Mouse (Mus musculus): ENCODE measurements at regions not wholly inside any gene's neighbourhood (a gene's known extent, or its start where the extent isn't known, plus 50 kb on each side); places are given as distances from the start of the nearest gene placed in this dataset.

DNA sequence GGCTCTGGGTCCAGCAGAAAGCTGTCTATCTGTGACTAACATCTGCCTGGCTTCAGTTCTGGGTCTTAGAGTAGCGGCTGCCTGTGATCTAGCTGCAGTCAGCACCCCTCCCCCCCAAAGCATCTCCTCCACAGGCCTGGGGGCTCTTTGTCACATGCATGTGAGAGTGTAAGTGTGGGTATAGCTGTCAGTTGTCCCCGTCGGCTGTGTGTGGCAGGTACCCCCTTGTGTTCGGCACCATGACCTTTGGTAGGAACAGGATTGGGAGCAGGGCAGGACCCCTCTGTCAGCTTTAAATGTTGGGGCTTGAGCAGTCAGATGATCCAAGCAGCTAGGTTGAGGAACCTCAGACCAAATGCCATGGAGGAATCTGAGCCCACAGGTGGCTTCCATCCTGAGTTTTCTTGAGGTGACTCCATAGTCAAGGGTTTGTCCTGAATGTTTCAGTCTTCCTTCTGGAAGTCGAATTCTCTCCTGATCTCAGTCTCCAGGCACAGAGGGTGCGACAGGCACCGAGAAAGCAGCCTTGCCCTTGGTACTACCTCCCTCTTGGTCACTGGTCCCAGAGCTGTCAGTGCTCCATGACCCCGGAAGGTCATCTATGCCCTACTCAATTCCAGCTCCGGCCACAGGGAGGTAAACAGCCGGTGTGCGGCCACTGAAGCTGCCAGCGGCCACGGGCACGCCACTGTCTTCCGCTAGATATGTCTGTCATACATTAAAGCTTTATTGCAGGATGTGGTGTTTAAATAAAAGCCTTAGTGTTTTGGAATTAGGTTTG, 55.9 kb upstream of the Gata5 start:
- ATAC-seq (replicated peaks; ENCODE audit: low FRiP score, low TSS enrichment, poor library complexity, severe bottlenecking), result no peak

DNA sequence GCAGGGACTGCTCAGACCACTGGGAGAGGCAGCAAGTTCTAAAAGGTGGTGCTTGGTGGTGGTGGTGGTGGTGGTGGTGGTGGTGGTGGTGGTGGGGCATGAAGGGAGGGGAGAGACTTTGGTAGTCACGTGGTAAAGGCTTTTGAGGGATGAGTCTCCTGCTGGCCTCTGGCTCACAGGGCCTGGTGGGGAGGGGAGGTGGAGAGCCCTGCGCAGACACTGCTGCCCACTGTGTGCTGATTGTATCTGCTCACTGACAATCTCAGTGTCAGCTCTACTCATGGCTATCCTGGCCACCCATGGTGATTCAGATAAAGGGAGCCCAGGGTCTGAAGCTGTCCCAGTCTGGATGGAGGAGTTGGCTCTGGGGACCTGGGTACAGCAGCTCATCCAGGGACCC, 55.0 kb upstream of the Gata5 start:
- ATAC-seq (replicated peaks; ENCODE audit: low FRiP score, low TSS enrichment, poor library complexity, severe bottlenecking), result no peak

DNA sequence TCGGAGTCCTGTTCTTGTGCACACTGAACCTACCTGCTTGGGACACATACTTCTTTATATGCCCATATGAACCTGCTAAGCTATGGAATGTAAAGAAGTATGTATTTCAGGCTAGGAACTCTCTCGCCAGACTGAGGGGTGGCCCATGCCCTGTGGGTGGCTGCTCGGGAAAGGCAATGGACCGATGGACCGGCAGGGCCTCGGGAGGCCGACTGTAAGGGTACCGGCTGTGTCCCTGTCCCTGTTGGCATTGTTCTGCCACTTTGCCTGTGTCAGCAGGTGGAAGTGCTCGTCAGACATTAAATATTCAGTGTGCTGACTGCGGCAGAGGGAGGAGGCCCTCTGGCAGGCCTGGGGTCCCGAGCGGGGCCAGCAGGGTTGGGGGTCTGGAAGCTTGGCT, 54.5 kb upstream of the Gata5 start:
- ATAC-seq (replicated peaks; ENCODE audit: low FRiP score, low TSS enrichment, poor library complexity, severe bottlenecking), result no peak

DNA sequence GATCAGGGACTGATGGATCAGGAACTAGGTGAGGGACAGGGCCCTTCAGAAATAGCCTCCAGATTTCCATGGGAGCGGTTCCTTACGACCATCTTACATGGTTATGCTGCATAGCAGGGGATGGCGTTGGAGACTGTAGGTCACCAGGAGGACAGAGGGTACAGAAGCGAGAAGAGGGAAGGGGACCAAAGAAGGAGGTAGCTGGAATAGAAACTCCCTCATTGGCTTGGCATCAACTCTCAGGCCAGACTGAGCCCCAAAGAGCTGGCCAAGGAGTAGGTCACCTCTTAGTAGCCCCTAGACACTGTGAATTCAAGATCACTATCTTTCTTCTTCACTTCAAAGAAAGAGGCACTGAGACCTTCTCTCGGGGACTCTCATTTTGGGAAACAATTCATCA, 53.6 kb upstream of the Gata5 start:
- ATAC-seq (replicated peaks; ENCODE audit: low FRiP score, low TSS enrichment, poor library complexity, severe bottlenecking), result no peak

DNA sequence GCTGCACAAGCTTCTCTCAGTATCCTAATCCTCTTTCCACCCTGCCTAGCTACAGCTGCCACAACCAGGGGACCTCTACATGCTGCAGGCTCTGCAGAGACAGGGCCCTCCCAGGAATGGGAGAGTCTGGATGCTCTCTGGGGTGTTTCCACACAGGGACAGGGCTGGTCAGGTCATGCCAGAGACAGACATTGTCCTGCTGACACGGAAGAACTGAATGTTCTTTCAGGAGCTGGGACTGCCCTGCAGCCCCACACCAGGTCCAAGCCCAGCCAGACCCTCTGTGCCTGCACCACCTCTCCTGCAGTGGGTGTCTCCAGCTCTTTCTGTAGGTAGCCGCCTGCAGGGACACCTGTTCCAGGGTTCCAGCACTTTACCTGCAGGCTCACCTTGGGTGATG, 52.8 kb upstream of the Gata5 start:
- no peak for ATAC-seq (replicated peaks; ENCODE audit: low FRiP score, low TSS enrichment, poor library complexity, severe bottlenecking)

DNA sequence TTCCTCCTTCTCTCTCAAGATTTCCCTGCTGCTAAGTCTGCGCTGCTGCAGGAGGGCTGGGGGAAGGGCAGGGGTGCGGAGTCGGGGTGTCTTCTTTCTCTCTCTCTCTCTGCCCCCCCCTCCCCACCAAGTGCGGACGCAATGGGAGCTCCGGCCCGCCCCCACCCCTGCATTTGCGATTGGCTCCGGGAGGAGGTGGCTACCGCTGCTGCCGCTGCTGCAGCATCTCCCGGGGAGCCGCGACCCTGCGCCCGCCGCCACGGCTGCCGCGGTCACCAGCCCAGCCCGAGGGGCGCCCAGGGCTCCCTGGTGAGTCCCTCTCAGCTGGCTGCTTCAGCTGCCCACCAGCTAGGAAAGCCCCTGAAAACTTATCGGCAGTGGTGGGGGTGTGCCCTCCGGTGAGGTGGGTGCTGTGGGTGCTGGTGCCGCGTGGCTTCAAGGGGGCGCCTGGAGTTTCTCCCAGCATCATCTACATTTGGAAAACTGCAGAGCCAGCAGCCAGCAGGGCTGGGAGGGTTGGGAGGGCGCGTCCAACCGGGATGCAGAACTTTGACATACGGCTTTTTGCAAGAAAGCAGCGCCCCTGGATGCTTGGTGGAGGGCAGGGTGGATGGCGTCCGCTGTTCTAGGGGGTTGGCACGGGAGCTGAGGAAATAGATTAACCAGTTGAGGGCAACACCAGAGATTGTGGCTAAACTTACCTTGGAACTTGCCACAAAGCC, 51.6 kb upstream of the Gata5 start:
- ATAC-seq (replicated peaks; ENCODE audit: low FRiP score, low TSS enrichment, poor library complexity, severe bottlenecking), result no peak

DNA sequence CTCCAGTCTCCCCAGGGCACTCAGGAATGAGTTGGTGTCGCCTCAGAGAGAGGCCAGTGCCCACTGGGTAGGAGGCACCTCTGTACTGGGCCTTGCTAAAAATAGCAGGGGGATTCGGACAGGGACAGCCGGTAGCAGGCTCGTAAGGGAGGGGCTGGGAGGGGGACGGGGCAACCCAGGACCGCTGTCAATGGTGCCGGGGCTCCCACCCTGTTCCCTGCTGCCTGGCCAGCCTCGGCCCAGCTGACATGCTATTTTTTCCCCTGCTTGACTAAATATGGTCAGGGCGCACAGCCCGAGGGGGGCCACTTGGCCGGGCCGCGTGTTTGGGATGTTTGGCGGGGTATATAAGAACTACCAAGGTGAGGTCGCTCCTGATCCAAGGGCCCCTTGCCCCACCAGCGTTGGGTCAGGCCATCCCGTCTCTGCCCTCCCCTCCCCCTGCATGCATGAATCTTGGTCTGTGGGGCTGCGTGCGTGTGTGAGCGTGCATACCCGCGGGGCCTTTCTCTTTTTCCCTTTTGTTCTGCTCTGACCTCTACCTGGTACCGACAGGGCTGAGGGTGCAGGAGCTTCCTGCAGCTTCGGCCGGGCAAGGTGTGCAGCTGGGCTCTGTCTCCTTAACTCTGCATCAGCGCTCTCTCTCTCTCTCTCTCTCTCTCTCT, 50.9 kb upstream of the Gata5 start:
- no peak for ATAC-seq (replicated peaks; ENCODE audit: low FRiP score, low TSS enrichment, poor library complexity, severe bottlenecking)
